Mouse (Mus musculus) ZHBTc4 (cell line): Measurements from ENCODE around the gene Otud7a.

ENCODE experiments used
- DNase-seq: peaks from one replicate; pipeline ENCODE4 v3.0.0-alpha.2; 2011; ENCODE audit warnings: low read depth, low spot score

Otud7a gene

DNA sequence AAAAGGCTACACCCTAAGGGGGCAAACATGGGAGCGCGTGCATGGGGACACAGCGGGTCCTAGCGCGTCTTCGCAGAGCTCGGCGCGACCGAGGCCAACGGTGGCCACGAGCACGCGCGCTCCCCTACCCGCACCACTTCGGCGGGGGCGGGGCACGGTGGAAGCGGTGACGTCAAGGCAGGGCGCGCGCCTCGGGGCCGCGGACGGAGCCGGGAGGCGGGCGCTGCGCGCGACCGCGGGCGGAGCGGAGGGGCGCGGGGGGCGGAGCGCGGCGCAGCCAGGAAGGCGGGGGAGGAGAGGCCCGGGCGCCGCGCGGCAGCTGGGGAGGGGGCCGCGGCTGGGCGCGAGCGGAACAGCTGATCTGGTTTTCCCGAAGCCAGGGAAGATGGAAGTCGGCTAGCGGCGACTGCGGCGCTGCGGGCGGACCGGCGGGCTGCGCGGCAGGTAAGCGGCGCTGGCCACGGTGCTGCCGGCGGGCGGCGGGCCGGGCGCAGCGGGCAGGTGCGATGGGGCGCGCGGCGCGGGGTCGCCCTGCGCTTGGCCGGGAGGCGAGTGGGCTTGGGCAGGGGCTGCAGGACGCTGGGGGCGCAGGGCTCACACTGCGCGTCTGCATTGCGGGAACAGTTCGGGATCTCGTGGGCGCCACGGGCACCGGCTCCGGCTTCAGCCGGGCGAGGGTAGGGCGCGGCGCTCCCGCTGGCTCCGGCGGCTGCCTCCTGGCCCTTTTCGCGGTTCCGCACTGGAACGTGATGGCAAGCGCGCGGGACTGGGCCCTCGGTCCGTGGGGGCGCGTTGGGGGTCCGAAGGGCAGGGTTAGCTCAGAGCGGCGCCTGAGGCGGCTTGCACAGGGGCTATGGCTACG, at the start of gene Otud7a:
Otud7a (plus strand) TSS at position 268 of the 862 bp plus-strand sequence.
- DNase-seq, result peak; percentile 86

DNA sequence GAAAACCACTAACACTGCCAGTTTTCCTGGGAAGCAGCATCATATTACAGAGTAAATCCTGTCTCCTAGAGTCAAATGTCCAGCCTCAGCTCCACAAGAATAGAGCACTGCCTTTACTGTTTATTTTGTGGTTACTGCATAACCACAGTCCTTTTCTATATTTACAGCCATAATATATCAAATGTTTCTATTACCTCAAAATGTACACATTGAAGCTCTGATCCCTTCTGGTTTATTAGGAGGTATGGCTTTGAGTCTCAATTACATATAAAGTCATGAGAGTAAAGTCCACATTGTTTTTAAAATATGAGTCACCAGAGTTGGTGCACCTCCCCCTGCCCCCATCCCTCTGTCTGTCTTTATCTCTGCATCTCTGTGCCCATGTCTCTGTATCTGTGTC, 38.6 kb upstream of the Otud7a start:
- no peak for DNase-seq

DNA sequence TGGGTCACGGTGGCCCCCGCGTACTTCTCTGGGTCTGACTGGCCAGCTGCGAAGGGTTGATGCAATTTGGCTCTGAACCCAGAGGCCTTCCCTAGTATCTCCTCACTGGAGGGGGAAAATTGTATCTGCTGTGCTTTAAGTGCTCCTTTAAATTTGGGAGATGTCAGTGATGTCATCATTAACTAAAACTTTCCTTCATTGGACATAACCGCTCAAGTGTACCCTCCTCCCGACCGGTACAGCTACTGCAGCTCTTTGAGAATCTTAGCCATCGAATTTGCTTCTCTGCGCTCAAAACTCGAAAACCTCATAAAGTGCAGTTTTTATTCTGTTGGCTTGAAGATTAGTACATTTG, 772 bp downstream of the Otud7a start:
- DNase-seq, result no peak

DNA sequence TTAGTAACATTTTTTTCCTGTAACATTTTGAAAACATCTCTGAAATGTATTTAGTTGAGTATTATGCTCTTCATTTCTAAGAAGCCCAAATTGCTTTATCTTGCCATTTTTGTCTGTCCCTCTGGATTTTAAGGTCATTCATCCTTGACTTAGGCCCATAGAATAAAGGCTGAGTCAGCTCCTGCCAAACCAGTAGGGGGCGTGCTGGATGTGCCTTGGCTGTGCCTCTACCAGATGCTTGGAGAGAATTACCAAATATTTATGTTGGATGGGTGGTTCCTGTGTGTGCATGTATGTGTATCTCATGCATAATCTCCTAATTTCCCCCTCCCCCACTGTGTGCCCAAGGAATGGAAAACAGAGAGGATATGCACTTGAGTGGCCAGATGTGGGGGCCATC, 2.4 kb downstream of the Otud7a start:
- DNase-seq, result peak; percentile 12

DNA sequence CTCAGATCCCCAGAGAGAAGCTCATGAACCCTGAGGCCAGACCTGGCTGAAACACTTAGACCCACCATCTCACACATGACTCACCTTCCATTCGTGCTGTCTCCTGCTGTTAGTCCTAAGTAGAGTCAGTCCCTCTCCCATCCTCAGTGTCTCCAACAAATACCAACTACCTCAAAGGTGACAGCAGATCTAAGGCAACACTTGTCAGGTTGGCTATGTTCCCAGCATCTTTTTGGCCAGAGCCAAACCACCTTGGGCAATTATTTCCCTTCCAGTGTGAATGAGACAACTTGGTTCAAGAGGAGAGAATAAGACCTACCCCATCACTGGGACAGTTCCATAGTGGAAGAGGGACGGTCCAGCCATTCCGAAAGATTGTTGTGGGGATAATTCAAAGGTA, 10.7 kb downstream of the Otud7a start:
- no peak for DNase-seq

DNA sequence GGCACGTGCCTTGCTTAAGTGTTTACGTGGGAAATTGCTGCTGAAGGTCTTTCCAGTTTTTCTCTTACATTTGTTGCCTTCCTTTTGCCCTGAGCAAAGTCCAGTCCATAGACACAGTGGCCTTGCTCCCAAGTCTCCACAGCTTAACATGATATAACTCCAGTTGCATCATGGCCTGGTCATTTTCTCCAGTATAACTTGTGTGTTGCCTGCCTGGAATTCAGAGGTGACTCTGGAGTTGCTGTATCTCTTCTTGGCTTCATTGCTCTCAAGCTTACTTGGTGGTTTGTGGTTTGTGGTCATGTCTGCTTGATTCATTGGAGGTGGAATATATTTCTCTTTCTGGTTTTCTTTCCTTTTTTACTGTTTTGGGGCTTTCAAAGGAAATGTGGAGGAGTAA, 17.7 kb downstream of the Otud7a start:
- DNase-seq, result no peak

DNA sequence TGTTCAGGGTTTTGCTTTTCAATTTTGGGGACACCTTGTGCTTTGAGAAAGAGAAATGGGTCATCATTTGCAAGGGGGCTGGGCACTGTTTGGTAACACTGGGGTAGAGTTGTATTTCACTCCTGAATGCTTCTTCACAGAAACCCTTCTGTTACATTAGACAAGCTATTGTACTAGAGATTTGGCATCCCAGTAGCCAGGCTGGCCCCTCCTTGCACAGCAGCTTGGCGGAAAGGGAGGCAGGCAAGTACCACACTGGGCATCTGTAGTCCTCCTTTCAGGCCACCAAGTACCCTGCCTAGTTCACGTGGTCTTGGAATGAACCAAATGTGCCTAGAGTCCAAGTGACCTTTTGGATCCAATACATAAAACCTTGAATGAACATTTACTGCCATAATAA, 18.1 kb downstream of the Otud7a start:
- no peak for DNase-seq

DNA sequence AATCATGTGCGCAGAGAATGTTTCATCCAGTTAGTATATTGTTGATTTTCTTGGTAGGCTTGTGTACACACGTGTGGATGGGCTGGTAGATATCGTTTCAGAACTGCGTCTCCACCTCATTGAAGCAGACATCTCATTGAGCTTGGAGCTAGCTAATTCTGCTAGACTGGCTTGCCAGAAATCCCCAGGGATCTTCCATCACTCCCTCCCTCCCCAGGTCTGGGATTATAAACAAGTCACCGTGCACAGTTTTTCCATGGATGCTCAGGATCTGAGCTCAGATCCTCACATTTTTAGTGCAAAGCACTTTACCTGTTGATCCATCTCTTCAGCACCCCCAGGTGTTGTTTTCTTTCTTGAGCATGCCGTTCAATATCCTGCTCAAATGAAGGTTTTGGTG, 22.2 kb downstream of the Otud7a start:
- DNase-seq, result no peak

DNA sequence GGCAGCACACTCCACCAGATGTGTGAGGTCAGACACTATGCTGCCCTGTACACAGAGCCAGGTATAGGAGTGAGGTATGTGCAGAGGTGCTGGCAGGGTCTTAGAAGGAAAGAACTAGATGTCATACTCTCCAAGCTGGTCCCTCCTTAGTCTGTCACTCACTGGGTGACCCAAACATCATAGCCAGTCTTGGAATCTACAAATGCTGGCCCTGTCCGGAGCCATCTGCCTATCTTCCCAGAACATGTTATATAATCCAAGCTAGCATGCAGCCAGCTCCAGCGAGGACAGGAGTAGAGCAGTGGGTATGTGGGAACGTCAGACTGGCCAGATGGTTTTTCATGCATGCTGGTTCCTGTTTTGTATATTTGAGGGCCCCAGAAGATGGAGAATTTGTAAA, 23.7 kb downstream of the Otud7a start:
- no peak for DNase-seq

DNA sequence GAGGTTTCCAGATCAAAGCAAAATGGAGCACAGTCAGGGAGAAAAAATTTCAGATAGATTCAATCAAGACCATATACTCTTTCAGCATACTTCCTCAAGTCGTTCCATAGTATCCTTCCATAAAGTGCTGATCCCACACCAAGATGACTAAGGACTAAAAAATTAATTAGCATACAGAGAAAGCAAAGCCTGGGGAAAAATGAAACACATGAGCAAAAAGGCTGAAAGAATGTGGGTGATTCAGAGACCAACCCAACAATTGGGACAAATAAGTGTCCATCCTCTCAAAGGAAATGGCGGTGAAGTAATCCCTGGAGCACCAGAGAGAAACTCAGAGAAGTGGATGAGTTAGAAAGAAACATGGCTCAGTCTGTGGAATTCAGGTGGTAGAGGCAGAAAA, 38.5 kb downstream of the Otud7a start:
- no peak for DNase-seq

DNA sequence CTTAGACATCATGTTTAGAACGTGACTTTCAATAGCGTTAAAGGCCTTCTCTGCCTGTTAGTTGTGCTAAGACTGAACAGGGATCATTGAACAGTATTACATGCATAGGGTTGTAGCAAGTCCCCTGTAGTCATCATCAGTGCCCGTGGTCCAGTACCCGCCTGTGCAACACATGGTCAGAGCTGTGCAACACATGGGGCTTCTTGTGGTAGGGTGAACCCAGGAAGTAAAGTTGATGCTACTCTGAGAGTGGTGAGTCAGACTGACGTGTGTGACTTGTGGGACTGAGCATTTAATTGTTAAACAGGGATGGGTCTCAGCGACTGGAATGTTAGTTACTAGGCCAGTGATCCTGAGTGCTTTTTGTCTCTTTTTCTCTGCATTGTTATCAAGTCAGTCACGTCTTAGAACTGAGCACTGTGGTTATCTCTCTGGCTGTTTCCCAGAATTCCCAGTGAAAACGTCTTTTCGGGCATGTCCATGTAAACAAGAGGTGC, 52.5 kb downstream of the Otud7a start:
- DNase-seq, result no peak

DNA sequence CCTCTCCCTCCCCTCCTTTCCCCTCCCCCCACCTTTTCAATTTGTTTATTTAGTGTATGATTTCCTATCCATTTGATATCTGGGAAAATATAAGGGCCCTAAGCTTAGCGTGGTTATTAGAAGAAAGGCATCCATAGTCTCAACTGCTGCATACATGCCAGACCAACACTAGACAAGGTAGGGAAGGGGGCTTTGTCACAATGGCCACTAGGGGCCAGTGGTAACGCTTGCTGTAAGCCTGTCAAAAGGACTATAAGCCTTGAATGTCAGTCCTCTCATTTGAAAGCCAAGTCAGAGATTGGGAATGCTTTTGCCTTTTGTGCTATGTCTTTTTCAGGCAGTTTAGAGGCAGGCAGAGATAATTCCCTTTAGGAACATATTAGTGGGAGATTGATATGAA, 59.7 kb downstream of the Otud7a start:
- DNase-seq, result peak; percentile 36

DNA sequence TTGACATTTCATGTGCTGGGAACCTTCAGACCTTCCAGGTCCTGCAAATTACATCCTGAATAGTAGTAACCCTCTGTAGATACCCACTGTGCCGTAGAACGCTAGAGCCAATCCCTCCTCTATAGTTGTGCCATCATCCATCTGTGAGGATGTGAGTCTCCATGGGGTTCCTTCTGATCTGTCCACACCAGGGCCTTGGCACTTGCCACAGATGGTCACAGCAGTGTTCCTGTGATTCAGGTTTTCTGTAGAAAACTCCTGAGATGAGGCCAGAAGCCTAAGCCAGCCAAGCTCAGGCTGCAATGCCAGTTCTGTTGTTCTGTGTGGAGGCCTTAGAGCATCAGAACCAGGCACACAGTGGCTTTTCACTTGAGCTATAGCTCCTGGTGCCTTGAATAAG, 63.5 kb downstream of the Otud7a start:
- DNase-seq, result no peak

DNA sequence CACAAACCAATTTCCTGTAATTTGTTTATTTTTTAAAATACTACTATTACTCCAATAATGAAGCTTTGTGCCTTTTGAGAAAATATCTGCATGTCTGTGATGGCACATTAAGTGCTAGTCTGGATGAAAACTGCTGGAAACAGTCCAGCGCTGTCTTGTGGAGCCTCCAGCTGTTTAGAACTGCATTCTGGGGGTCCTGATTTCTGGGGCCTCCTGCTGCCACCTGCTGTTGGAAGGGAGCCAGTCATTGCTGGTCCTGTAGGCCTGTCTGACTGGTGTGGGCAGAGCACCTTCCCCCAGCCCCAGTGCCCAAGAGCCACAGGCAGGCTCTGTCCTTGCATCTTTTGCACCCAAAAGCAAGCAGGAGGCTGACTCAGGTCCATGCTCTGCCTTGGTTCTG, 65.3 kb downstream of the Otud7a start:
- DNase-seq, result no peak

DNA sequence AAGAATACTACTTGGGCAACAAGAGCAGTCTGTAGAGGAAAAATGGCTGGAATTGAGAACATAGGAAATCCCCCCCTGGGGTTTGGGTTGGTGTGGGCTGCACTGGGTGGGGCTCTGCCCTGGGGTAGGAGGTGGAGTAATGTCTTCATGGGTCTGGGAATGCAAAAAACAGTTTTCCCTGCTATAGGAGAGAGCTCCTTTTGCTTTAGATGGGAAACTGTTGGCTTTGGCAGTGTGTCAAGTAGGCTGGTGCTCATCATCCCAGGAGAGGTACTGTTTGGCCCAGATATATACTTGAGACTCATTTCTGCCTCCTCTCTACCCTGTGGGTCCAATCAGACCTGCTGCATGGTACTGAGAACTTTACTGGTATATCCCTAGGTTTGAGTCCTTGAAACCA, 66.9 kb downstream of the Otud7a start:
- DNase-seq, result no peak

DNA sequence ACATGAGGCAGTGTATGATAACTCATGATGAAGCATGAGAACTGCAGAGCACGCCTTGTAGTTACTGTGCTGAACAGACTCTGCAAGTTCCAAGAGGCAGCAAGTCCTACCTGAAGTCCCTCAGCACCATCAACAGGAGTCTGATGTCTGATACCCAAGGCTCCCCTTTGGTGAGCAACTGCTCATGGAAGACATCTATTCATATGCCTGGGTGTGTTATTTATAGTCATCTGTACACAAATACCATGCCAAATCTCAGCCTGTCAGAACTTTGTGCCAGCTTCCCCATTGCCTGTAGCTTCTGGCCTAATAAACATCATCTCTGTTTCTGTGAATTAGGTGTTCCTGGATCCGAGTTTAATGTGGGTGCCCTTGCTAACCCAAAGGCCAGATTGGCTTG, 68.0 kb downstream of the Otud7a start:
- DNase-seq, result no peak

DNA sequence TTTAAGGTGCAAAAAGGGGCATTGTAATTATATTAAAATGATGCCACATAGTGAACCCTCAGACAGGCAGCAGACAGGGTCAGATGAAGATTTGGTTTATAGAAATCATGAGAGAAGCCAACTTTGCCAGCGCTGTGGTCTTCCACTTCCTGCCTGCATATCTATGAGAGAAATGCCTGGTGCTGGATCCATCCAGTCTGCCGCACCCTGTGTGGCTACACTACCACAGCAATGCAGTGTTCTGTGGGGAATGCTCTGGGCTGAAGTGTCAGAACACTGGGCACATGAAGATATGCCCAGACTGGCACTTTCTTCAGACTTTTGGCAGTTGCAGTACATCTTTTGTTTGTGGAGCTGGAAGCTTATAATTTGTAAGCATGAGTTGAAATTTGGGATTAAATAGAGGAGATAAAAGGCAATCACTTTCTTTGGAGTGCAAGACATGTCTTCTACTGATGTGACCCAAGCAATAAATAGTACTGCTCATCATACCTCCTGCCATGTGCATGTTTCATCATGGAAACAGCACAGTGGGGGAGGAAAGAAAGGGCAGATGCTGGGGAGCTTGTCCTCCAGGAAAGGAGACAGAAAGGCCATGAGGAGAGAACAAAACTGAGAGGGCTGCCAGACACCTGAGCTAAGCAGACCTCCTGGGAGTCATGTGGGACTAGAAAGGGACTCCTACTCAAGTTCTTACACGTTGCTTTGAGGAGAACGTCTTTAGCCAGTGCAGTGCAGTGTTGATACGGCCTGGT, 71.8 kb downstream of the Otud7a start:
- no peak for DNase-seq

DNA sequence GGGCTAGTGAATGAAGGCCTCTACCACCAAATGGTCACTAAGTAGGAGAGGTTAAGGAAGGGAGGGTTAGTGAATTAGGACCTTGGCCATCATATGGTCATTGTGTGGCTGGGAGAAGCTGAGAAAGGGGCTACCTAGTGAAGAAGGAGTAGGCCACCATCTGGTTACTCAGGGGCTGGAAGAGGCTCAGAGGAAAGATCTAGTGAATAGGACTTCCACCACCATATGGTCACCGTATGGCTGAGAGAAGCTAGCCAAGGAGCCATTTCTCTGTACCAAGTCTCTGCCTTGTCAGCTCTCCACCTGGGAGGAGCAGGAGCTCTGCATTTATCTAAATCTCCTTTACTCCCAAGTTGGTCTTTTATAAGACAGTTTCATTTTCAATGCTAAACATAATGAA, 75.7 kb downstream of the Otud7a start:
- DNase-seq, result no peak

DNA sequence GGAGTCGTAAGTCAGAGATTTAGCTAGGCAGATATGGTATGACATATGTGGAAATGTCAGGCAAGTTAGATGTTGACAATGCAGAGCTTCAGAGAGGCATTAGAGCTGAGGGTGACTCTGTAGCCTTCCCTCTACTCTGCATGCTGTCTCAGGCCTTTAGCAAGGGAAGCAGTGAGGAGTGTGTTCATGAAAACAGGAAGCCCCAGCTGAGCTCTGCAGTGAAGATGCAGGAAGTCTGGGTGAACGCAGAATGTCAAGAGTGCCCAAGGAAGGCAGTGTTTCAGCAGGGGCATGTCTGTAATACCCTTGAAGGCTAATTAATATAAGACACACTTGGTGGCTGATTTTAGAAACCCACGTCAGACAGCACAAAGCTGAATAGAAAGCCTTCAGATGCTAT, 77.9 kb downstream of the Otud7a start:
- DNase-seq, result no peak

DNA sequence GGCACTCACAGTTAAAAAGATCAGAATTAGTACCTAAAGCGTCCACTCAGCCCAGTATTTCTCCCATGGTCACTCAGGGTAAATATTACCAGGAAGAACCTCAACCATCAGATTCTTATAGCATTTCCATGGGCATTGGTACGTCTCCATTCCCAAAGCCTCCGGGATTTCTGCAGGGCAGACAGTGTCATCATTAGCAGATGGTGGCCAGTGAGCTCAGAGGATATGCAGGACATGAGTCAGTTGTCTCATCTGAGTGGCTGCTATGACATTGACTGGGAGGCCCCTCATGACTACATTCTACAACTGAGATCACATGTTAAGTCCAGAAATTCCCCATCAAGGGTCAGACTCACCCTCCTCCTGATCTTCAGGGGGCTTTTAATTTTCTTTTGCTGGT, 78.5 kb downstream of the Otud7a start:
- no peak for DNase-seq

DNA sequence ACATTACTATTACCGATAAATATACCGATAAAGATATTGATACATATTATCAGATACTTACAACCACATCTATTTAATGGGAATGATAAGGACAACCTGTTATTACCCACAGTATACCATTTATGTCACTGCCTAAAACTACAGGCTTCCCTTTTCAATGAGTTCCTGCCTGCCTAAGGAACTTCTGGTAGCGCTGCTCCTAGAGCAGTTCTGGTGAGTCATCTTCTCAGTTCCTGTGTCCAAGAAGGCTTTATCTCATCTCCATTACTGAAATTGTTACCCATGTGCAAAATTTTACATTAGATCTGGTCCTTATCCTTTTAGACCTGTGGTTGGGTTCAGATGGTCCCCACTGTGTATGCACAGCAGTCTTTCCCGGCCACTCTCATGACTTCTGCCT, 95.7 kb downstream of the Otud7a start:
- DNase-seq, result no peak

DNA sequence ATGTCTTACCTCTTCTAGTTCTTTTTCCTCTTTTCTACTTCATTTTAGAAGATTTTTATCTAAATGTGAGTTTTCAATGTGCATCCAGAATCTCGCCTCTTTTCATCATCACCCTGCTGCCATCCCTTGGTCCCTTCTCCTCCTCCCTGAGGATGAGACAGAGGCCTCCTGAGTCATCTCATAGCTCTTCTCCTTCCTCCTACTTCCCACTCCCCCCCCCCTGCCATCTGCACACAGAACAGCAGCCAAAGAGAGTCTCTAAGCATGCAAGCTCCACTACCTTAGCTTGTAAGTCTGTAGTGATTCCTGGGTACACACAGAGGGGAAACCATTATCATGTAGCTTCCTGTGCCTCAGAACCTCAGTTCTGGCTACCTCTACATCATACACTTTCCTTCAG, 109.9 kb downstream of the Otud7a start:
- DNase-seq, result no peak

DNA sequence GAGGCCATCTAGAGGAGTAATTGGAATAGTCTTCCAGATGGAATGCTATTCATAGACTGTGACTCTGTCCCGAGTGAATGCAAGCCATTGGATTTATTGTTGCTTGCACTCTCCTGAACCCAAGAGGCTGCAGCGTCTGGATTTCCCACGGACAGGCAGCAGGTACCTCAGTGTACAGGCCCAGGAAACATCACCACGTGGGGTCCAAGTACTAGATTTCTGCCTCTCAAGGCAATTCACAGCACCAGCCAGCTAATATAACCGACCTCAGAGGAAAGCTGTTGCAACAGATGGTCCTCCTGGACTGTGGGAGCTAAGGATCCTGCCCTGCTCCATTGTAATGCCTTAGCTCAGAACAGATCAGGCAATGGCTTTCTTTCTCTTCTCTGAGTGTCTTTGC, 111.8 kb downstream of the Otud7a start:
- DNase-seq, result no peak
